Mouse (Mus musculus) kidney, embryonic 14.5 days (tissue): Measurements from ENCODE around the gene Gm28038. TPM values are rescaled to one million over a fixed set of nuclear protein-coding genes. Genes with fewer than 3 reads are reported as not detected.

Experiments
- ATAC-seq: fragments of 200-750 bp; cut with Nextera tagmentation; 2 replicates; pipeline ENCODE4 v1.8.0; 2017; ENCODE audit warnings: moderate number of reproducible peaks, mild to moderate bottlenecking, moderate TSS enrichment, moderate library complexity; ENCODE audit not compliant: low FRiP score, low TSS enrichment
- H3K27ac ChIP-seq: fragments of 300-500 bp; sonication (generic); 2 replicates; pipeline ENCODE4 v1.5.1; 2014; ENCODE audit warnings: low read depth, mild to moderate bottlenecking, low read length, moderate library complexity, mixed read lengths
- H3K27me3 ChIP-seq: fragments of 300-500 bp; sonication (generic); 2 replicates; pipeline ENCODE4 v1.6.1; 2014; ENCODE audit warnings: mild to moderate bottlenecking, low read length; ENCODE audit not compliant: control insufficient read depth, insufficient read depth
- H3K36me3 ChIP-seq: fragments of 300-500 bp; sonication (generic); 2 replicates; pipeline ENCODE4 v1.6.1; 2014; ENCODE audit warnings: low read length, mixed read lengths; ENCODE audit not compliant: control insufficient read depth, insufficient read depth
- H3K4me1 ChIP-seq: fragments of 300-500 bp; sonication (generic); 2 replicates; pipeline ENCODE4 v1.6.1; 2014; ENCODE audit warnings: low read length, mixed read lengths; ENCODE audit not compliant: control insufficient read depth, insufficient read depth
- H3K4me2 ChIP-seq: fragments of 300-500 bp; sonication (generic); replicated peaks from 2 replicates; pipeline ENCODE4 v1.6.1; 2014; ENCODE audit warnings: low read depth, mild to moderate bottlenecking, low read length
- H3K4me3 ChIP-seq: fragments of 300-500 bp; sonication (generic); 2 replicates; pipeline ENCODE4 v1.5.1; 2014; ENCODE audit warnings: mild to moderate bottlenecking, low read length
- H3K9ac ChIP-seq: fragments of 300-500 bp; sonication (generic); 2 replicates; pipeline ENCODE4 v1.6.1; 2014; ENCODE audit warnings: low read depth, mild to moderate bottlenecking, low read length, moderate library complexity
- H3K9me3 ChIP-seq: fragments of 300-500 bp; sonication (generic); 2 replicates; pipeline ENCODE4 v1.6.1; 2016; ENCODE audit warnings: low read length; ENCODE audit not compliant: control insufficient read depth
- whole genome bisulfite sequencing: fragments of 180-500 bp; shearing (Covaris S2); extraction: QIAGEN DNeasy Blood & Tissue Kit; methylation state at CpG from one replicate; pipeline ENCODE4 v1.1.7; 2014; 5-methylcytosine and 5-hydroxymethylcytosine counted together
- polyA plus RNA-seq: library from polyadenylated mRNA; unstranded; fragments of >200 nt; fragmentation: Nextera tagmentation; extraction: Ambion mirVana; gene quantifications from 2 replicates; pipeline ENCODE4 v1.2.1, GENCODE M21; 2014

Gm28038 gene
- polyA plus RNA-seq, 1 experiment from 2014 or later, result not detected

GRCm38 (mm10) chr2:30287027-30287373 lies 6.2 kb downstream of the Gm28038 start:
- Histone ChIP-seq H3K36me3 (peaks cover 4% of the 10 kb centered on the region; the same call in 1 of the 2 replicates), H3K27me3 (no peaks in the 10 kb centered on the region), H3K9ac (peak overlapping the region; percentile 87), H3K4me3 (peak overlapping the region; percentile 78), H3K9me3 (no peaks in the 10 kb centered on the region), H3K4me1 (peaks cover 17% of the 10 kb centered on the region), H3K27ac (peak overlapping the region; percentile 56; the same call in 1 of the 2 replicates), H3K4me2 (peak overlapping the region; percentile 63)
- ATAC-seq, result no peak
- under 1% methylated on average over 10 of the region's 10 CpGs for WGBS

- no peak overlapping the region for H3K4me3 ChIP-seq
- H3K9me3 ChIP-seq, result no peaks in the 10 kb centered on the region
- no peaks in the 10 kb centered on the region for H3K27me3 ChIP-seq
- no peak for ATAC-seq
- no peaks in the 10 kb centered on the region for H3K4me1 ChIP-seq
- H3K36me3 ChIP-seq, result peaks cover 69% of the 10 kb centered on the region
- WGBS, result 87% methylated on average over 3 of the region's 3 CpGs
- H3K4me2 ChIP-seq, result no peak overlapping the region
- H3K27ac ChIP-seq, result no peak overlapping the region
- no peak overlapping the region for H3K9ac ChIP-seq
These were observed 18.7 kb downstream of the Gm28038 start for GRCm38 (mm10) chr2:30299525-30299924.

GRCm38 (mm10) chr2:30299966-30300365 lies 19.1 kb downstream of the Gm28038 start:
- no peak overlapping the region for H3K4me2 ChIP-seq
- no peak overlapping the region for H3K4me3 ChIP-seq
- no peaks in the 10 kb centered on the region for H3K9me3 ChIP-seq
- H3K4me1 ChIP-seq, result no peaks in the 10 kb centered on the region
- no peaks in the 10 kb centered on the region for H3K27me3 ChIP-seq
- no peak overlapping the region for H3K9ac ChIP-seq
- H3K36me3 ChIP-seq, result peaks cover 74% of the 10 kb centered on the region
- H3K27ac ChIP-seq, result no peak overlapping the region
- ATAC-seq, result no peak
- 87% methylated on average over 5 of the region's 5 CpGs for WGBS

GRCm38 (mm10) chr2:30306087-30306486 lies 25.2 kb downstream of the Gm28038 start:
- no peak overlapping the region for H3K9ac ChIP-seq
- no peak overlapping the region for H3K4me3 ChIP-seq
- 94% methylated on average over 7 of the region's 7 CpGs for WGBS
- H3K9me3 ChIP-seq, result no peaks in the 10 kb centered on the region
- no peak for ATAC-seq
- no peak overlapping the region for H3K4me2 ChIP-seq
- no peak overlapping the region for H3K27ac ChIP-seq
- peaks cover 97% of the 10 kb centered on the region for H3K36me3 ChIP-seq
- H3K4me1 ChIP-seq, result no peaks in the 10 kb centered on the region
- no peaks in the 10 kb centered on the region for H3K27me3 ChIP-seq

GRCm38 (mm10) chr2:30309351-30309750 lies 28.5 kb downstream of the Gm28038 start:
- H3K27ac ChIP-seq, result no peak overlapping the region
- no peaks in the 10 kb centered on the region for H3K9me3 ChIP-seq
- no peak overlapping the region for H3K4me2 ChIP-seq
- H3K36me3 ChIP-seq, result peaks cover 95% of the 10 kb centered on the region
- ATAC-seq, result no peak
- H3K4me3 ChIP-seq, result no peak overlapping the region
- H3K9ac ChIP-seq, result no peak overlapping the region
- WGBS, result 87% methylated on average over 3 of the region's 3 CpGs
- no peaks in the 10 kb centered on the region for H3K27me3 ChIP-seq
- H3K4me1 ChIP-seq, result no peaks in the 10 kb centered on the region

GRCm38 (mm10) chr2:30311481-30311880 lies 30.6 kb downstream of the Gm28038 start:
- H3K9me3 ChIP-seq, result no peaks in the 10 kb centered on the region
- no peaks in the 10 kb centered on the region for H3K27me3 ChIP-seq
- peaks cover 93% of the 10 kb centered on the region for H3K36me3 ChIP-seq
- no peaks in the 10 kb centered on the region for H3K4me1 ChIP-seq
- no peak overlapping the region for H3K9ac ChIP-seq
- H3K27ac ChIP-seq, result no peak overlapping the region
- no peak for ATAC-seq
- WGBS, result 91% methylated on average over 2 of the region's 2 CpGs
- no peak overlapping the region for H3K4me2 ChIP-seq
- H3K4me3 ChIP-seq, result no peak overlapping the region

- Histone ChIP-seq H3K4me2 (no peak overlapping the region), H3K4me1 (no peaks in the 10 kb centered on the region), H3K9ac (no peak overlapping the region), H3K36me3 (peaks cover 87% of the 10 kb centered on the region), H3K4me3 (no peak overlapping the region), H3K27ac (no peak overlapping the region), H3K9me3 (no peaks in the 10 kb centered on the region), H3K27me3 (no peaks in the 10 kb centered on the region)
- WGBS, result 93% methylated on average over 4 of the region's 4 CpGs
- ATAC-seq, result no peak
These were observed 35.3 kb downstream of the Gm28038 start for GRCm38 (mm10) chr2:30316136-30316535.

GRCm38 (mm10) chr2:30316955-30317354 lies 36.1 kb downstream of the Gm28038 start:
- no peak for ATAC-seq
- H3K27me3 ChIP-seq, result no peaks in the 10 kb centered on the region
- no peaks in the 10 kb centered on the region for H3K4me1 ChIP-seq
- 96% methylated on average over 5 of the region's 5 CpGs for WGBS
- H3K4me2 ChIP-seq, result no peak overlapping the region
- no peak overlapping the region for H3K4me3 ChIP-seq
- peaks cover 90% of the 10 kb centered on the region for H3K36me3 ChIP-seq
- no peaks in the 10 kb centered on the region for H3K9me3 ChIP-seq
- H3K27ac ChIP-seq, result no peak overlapping the region
- no peak overlapping the region for H3K9ac ChIP-seq

- no peak for ATAC-seq
These were observed 38.4 kb downstream of the Gm28038 start for GRCm38 (mm10) chr2:30319260-30319659.

More at GRCm38 (mm10) chr2:30319260-30319659, 38.4 kb downstream of the Gm28038 start:
- Histone ChIP-seq H3K27me3 (no peaks in the 10 kb centered on the region), H3K9me3 (no peaks in the 10 kb centered on the region), H3K9ac (no peak overlapping the region), H3K36me3 (peaks cover 90% of the 10 kb centered on the region), H3K4me2 (no peak overlapping the region), H3K4me3 (no peak overlapping the region), H3K27ac (no peak overlapping the region), H3K4me1 (no peaks in the 10 kb centered on the region)
- 80% methylated on average over 4 of the region's 4 CpGs for WGBS
